Comparison of ENCODE assay signal across 14 mouse cellular contexts in the genomic region with DNA sequence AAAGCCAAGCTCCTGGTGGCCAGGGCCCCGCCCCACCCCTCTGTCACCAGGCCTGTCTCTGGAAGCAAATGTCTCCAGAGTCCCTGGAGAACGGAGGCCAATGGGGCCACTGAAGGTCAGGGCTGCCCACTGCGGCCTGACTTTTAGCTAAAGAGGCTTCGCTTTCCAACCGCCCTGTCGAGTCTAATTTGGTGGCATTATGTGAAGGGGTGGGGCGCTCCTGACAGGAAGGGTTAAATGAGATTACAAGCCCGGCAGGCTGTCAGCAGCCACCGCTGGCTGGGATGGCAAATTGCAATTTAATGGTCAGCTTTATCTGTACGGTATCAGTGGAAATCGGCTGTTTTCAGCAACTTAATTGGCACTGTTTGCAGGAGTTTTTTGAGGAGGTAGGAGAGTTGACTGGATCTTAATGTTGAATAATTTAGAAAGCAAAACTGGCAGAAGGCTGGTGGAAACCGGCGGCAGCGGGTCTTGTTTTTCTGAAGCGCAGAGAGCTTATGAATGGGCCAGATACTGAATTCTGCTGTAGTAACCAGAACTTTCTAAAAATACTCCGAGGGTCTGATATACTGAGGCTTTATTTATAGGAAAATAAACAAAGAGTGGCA. TPM values are rescaled to one million over a fixed set of nuclear protein-coding genes. Genes with fewer than 3 reads are reported as not detected.
A peak's percentile ranks its signal among the peaks of the same experiment; 100 is the strongest.
DNase-seq lines count a peak whose midpoint lies in the region; ATAC-seq and TF ChIP-seq lines count a peak whose summit lies in the region.
"Had no signal": no experiment of that assay in that cellular context is flagged by ENCODE, and none has a peak within 500 bp of the region (broad histone marks: within the 10 kb centered on the region; RNA-seq: fewer than 3 reads in every experiment).

No protein-coding gene starts in this region.

- peak overlapping the region; percentile 6 for H3K4me2 ChIP-seq in heart, embryonic 15.5 days
- H3K4me2 ChIP-seq in embryonic facial prominence, embryonic 14.5 days (ENCODE audit: low read depth, low read length) = no peak overlapping the region
- peak overlapping the region; percentile 38 for H3K4me2 ChIP-seq in hindbrain, postnatal 0 days (ENCODE audit: low read depth, low read length)
- H3K4me2 ChIP-seq: liver, embryonic 13.5 days had no signal

- no peak for TF ChIP-seq CTCF in hindbrain, postnatal 0 days (IDR thresholded peaks at IDR 0.05; ENCODE audit: low read depth)
- no peak for TF ChIP-seq CTCF in olfactory bulb, adult 2 months (IDR thresholded peaks at IDR 0.05; ENCODE audit: insufficient read depth, low read depth, low read length)

- no peak for ATAC-seq in heart, embryonic 15.5 days (replicated peaks; ENCODE audit: insufficient number of reproducible peaks, insufficient read depth, low FRiP score, low read depth)
- ATAC-seq in embryonic facial prominence, embryonic 14.5 days (ENCODE audit: low read depth) = no peak; the same call in 1 of the 2 replicates
- ATAC-seq in hindbrain, postnatal 0 days = no peak

- WGBS in heart, embryonic 15.5 days = 17% methylated on average over 16 of the region's 16 CpGs
- WGBS in embryonic facial prominence, embryonic 14.5 days = 21% methylated on average over 16 of the region's 16 CpGs
- WGBS in hindbrain, postnatal 0 days = 18% methylated on average over 16 of the region's 16 CpGs
- WGBS in olfactory bulb, adult 2 months = 39% methylated on average over 16 of the region's 16 CpGs

- H3K9me3 ChIP-seq in heart, embryonic 15.5 days (replicated peaks) = no peaks in the 10 kb centered on the region
- H3K9me3 ChIP-seq in embryonic facial prominence, embryonic 14.5 days (ENCODE audit: control insufficient read depth, low read length) = no peaks in the 10 kb centered on the region
- H3K9me3 ChIP-seq in hindbrain, postnatal 0 days (ENCODE audit: low read length) = no peaks in the 10 kb centered on the region
- H3K9me3 ChIP-seq: liver, embryonic 13.5 days; megakaryocyte, embryonic 14.5 days had no signal

- H3K27me3 ChIP-seq in heart, embryonic 15.5 days = peaks cover 41% of the 10 kb centered on the region
- H3K27me3 ChIP-seq in embryonic facial prominence, embryonic 14.5 days (replicated peaks; ENCODE audit: control insufficient read depth, insufficient read depth, low read length) = peaks cover 52% of the 10 kb centered on the region
- peaks cover 12% of the 10 kb centered on the region; the same call in 1 of the 2 replicates for H3K27me3 ChIP-seq in hindbrain, postnatal 0 days (ENCODE audit: insufficient read depth, low read length)

- no peak overlapping the region for H3K4me3 ChIP-seq in heart, embryonic 15.5 days
- H3K4me3 ChIP-seq in embryonic facial prominence, embryonic 14.5 days (ENCODE audit: low read depth, low read length) = no peak overlapping the region
- peak overlapping the region; percentile 6; the same call in 1 of the 2 replicates for H3K4me3 ChIP-seq in hindbrain, postnatal 0 days (ENCODE audit: low read length)
- H3K4me3 ChIP-seq in olfactory bulb, adult 2 months (ENCODE audit: insufficient read depth, low read depth, low read length) = no peak overlapping the region
- H3K4me3 ChIP-seq: liver, embryonic 13.5 days; megakaryocyte, embryonic 14.5 days had no signal

- no peak overlapping the region for H3K27ac ChIP-seq in heart, embryonic 15.5 days
- no peak overlapping the region for H3K27ac ChIP-seq in embryonic facial prominence, embryonic 14.5 days (replicated peaks; ENCODE audit: low read depth, low read length)
- no peak overlapping the region; the same call in 1 of the 2 replicates for H3K27ac ChIP-seq in hindbrain, postnatal 0 days
- H3K27ac ChIP-seq in olfactory bulb, adult 2 months (ENCODE audit: insufficient read depth, low read depth, low read length) = 0 out of 2 replicates have a peak overlapping the region, but pooled peaks have one; percentile 41
- H3K27ac ChIP-seq: liver, embryonic 13.5 days had no signal

- no peak overlapping the region for H3K9ac ChIP-seq in heart, embryonic 15.5 days
- no peak overlapping the region for H3K9ac ChIP-seq in embryonic facial prominence, embryonic 14.5 days (ENCODE audit: low read depth, low read length)
- H3K9ac ChIP-seq in hindbrain, postnatal 0 days (replicated peaks; ENCODE audit: low read length) = peak overlapping the region; percentile 28; the same call in 1 of the 2 replicates
- H3K9ac ChIP-seq: liver, embryonic 13.5 days had no signal

- H3K4me1 ChIP-seq in heart, embryonic 15.5 days (replicated peaks) = peaks cover 26% of the 10 kb centered on the region
- peaks cover 4% of the 10 kb centered on the region; the same call in 1 of the 2 replicates for H3K4me1 ChIP-seq in embryonic facial prominence, embryonic 14.5 days (ENCODE audit: control insufficient read depth, insufficient read depth, low read length)
- H3K4me1 ChIP-seq in hindbrain, postnatal 0 days (ENCODE audit: insufficient read depth, low read length) = peaks cover 21% of the 10 kb centered on the region
- H3K4me1 ChIP-seq in olfactory bulb, adult 2 months (ENCODE audit: control insufficient read depth, insufficient read depth, low read length) = peaks cover 37% of the 10 kb centered on the region
- H3K4me1 ChIP-seq: liver, embryonic 13.5 days; megakaryocyte, embryonic 14.5 days had no signal

- no peaks in the 10 kb centered on the region for H3K36me3 ChIP-seq in heart, embryonic 15.5 days
- no peaks in the 10 kb centered on the region for H3K36me3 ChIP-seq in embryonic facial prominence, embryonic 14.5 days (ENCODE audit: control insufficient read depth, insufficient read depth, low read length)
- H3K36me3 ChIP-seq in hindbrain, postnatal 0 days (ENCODE audit: insufficient read depth, low read length) = no peaks in the 10 kb centered on the region
- H3K36me3 ChIP-seq: liver, embryonic 13.5 days had no signal

- DNase-seq in heart, postnatal 4 days = no peak
- DNase-seq in embryonic facial prominence, embryonic 14.5 days (ENCODE audit: low spot score) = peak; percentile 61
- DNase-seq in hindbrain, postnatal 0 days (ENCODE audit: low spot score) = peak; percentile 45
- DNase-seq in kidney, adult 9 months = no peak
- no peak for DNase-seq in layer of hippocampus, adult 11-12 months (ENCODE audit: low spot score)
- DNase-seq in right cerebral cortex, postnatal 25 days = no peak
- DNase-seq: cerebellum, adult 9-11 months; layer of hippocampus, adult 9-11 months; liver, embryonic 13.5 days; right cerebral cortex, postnatal 4 days had no signal

- TF ChIP-seq POLR2A in olfactory bulb, adult 2 months (IDR thresholded peaks at IDR 0.05; ENCODE audit: insufficient read depth, low read depth, low read length) = no peak

RNA-seq across cellular contexts. Expression of a gene that starts 46.5 kb away (rescaled TPM):
- not detected in 2 replicates for polyA plus RNA-seq in heart, embryonic 15.5 days (2015; fragmentation: Nextera tagmentation; extraction: Ambion mirVana)
- total RNA-seq in heart, postnatal 4 days (2021) = not detected
- not detected in 2 replicates for polyA plus RNA-seq in embryonic facial prominence, embryonic 14.5 days (2014; fragmentation: Nextera tagmentation; extraction: Ambion mirVana)
- total RNA-seq in hindbrain, postnatal 0 days (2014; rRNA removed) = 0.36 and 0.63 TPM in 2 replicates
- polyA plus RNA-seq in hindbrain, postnatal 0 days (2015; fragmentation: Nextera tagmentation; extraction: Ambion mirVana) = not detected in 2 replicates
- not detected in 2 replicates for polyA plus RNA-seq in olfactory bulb, adult 2 months (2012; ENCODE audit: insufficient read depth, insufficient read length, low replicate concordance, missing spikeins)
- total RNA-seq: hematopoietic stem cell, adult 5-6 weeks had no signal
- polyA plus RNA-seq: liver, embryonic 13.5 days had no signal

Comparison
In these comparisons a context has a peak if more than half of its experiments do, and no peak if none do; other contexts are left out.
1. DNase-seq: peak in embryonic facial prominence, embryonic 14.5 days (single experiment) and hindbrain, postnatal 0 days (single experiment); none in heart, postnatal 4 days (single experiment), kidney, adult 9 months (single experiment), layer of hippocampus, adult 11-12 months (single experiment) and right cerebral cortex, postnatal 25 days (single experiment).